Mouse (Mus musculus): ENCODE measurements around the gene Mettl16. TPM values are rescaled to one million over a fixed set of nuclear protein-coding genes. Genes with fewer than 3 reads are reported as not detected.

Mettl16 gene
- polyA plus RNA-seq, 1 experiment: 18.5 TPM

- no peak for DNase-seq (ENCODE audit: low read depth)
- no peak for TF ChIP-seq POLR2A (IDR thresholded peaks at IDR 0.05; ENCODE audit: borderline replicate concordance, extremely low read depth, insufficient read depth, insufficient read length, poor library complexity, severe bottlenecking)
- no peak for TF ChIP-seq CTCF (IDR thresholded peaks at IDR 0.05; ENCODE audit: borderline replicate concordance, extremely low read depth, insufficient read depth, insufficient read length)
These were observed 63.1 kb downstream of the Mettl16 start for GRCm38 (mm10) chr11:74833536-74834358.

- TF ChIP-seq CTCF (IDR thresholded peaks at IDR 0.05; ENCODE audit: borderline replicate concordance, extremely low read depth, insufficient read depth, insufficient read length) (no peak), POLR2A (IDR thresholded peaks at IDR 0.05; ENCODE audit: borderline replicate concordance, extremely low read depth, insufficient read depth, insufficient read length, poor library complexity, severe bottlenecking) (no peak)
- no peak for DNase-seq (ENCODE audit: low read depth)
These were observed 63.7 kb downstream of the Mettl16 start for GRCm38 (mm10) chr11:74834359-74834638.

GRCm38 (mm10) chr11:74834650-74835277, 64.1 kb downstream of the Mettl16 start:
- no peak for DNase-seq (ENCODE audit: low read depth)
- TF ChIP-seq POLR2A (IDR thresholded peaks at IDR 0.05; ENCODE audit: borderline replicate concordance, extremely low read depth, insufficient read depth, insufficient read length, poor library complexity, severe bottlenecking): no peak
- no peak for TF ChIP-seq CTCF (IDR thresholded peaks at IDR 0.05; ENCODE audit: borderline replicate concordance, extremely low read depth, insufficient read depth, insufficient read length)

GRCm38 (mm10) chr11:74835593-74836224, 65.1 kb downstream of the Mettl16 start:
- DNase-seq (ENCODE audit: low read depth): no peak
- TF ChIP-seq POLR2A (IDR thresholded peaks at IDR 0.05; ENCODE audit: borderline replicate concordance, extremely low read depth, insufficient read depth, insufficient read length, poor library complexity, severe bottlenecking) (no peak), CTCF (IDR thresholded peaks at IDR 0.05; ENCODE audit: borderline replicate concordance, extremely low read depth, insufficient read depth, insufficient read length) (no peak)

GRCm38 (mm10) chr11:74836225-74837055, 65.8 kb downstream of the Mettl16 start:
- DNase-seq (ENCODE audit: low read depth): no peak
- TF ChIP-seq POLR2A (IDR thresholded peaks at IDR 0.05; ENCODE audit: borderline replicate concordance, extremely low read depth, insufficient read depth, insufficient read length, poor library complexity, severe bottlenecking) (no peak), CTCF (IDR thresholded peaks at IDR 0.05; ENCODE audit: borderline replicate concordance, extremely low read depth, insufficient read depth, insufficient read length) (no peak)

DNA sequence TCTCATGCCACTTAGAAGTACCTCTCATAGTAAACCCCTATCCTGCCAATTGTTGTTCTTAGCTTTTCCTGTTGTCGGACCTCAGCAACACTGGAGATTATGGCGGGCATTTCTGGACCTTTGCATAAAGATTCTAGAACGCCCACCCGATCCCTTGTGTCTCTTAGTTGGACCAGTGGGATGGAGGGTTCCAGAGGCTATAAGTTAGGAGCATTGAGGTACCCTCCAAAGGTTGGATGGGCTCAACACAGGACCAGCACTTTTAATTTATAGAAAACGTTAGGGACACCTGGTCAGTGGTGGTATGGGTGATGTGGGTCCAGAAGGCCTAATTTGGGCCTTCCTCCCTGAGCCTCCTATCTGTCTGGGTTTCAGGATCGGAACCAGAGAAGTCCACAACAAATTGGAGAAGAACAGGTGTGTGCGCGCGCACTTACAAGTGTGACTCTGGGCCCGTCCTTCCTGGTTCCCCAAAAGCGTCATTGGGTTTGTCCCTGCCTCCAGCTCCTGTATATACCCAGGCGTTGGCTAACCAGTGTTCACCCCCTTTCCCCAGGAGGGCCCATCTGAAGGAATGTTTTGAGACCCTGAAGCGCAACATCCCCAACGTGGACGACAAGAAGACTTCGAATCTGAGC, 66.5 kb downstream of the Mettl16 start:
- TF ChIP-seq CTCF (IDR thresholded peaks at IDR 0.05; ENCODE audit: borderline replicate concordance, extremely low read depth, insufficient read depth, insufficient read length) (no peak), POLR2A (IDR thresholded peaks at IDR 0.05; ENCODE audit: borderline replicate concordance, extremely low read depth, insufficient read depth, insufficient read length, poor library complexity, severe bottlenecking) (no peak)
- DNase-seq (ENCODE audit: low read depth): no peak

DNA sequence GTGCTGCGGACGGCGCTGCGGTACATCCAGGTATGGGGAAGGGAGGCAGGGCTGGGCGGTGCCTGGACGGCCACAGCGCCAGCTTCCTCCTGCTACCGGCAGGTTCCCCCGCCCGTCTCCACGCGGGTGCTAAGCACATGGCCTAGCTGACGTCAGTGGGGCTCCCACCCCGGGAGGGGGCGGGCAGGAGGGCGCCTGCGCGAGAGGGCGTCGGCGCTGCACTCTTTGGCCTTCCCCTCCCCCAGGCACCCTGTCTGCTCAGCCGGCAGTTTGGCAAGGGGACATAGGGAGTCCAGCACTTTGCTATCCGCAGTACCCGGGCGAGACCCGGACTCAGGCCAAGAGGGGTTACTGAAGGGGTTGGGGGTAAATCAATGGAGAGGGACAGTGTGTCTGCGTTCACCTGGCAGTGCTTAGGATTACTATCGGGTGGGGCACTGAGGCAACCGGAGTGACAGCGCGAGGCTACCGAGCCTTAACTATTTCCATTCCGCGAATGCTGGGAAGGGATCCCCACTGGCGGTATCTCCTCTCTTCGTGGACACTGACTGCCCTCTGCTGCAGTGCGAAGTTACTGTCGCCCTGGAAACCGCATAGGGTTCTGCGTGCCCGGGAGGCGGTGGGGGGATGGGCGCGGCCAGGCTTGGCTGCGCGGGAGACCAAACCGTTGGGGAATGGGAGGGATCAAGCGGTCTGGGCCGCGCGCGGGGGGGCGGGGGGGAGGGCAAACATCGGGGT, 67.2 kb downstream of the Mettl16 start:
- no peak for TF ChIP-seq POLR2A (IDR thresholded peaks at IDR 0.05; ENCODE audit: borderline replicate concordance, extremely low read depth, insufficient read depth, insufficient read length, poor library complexity, severe bottlenecking)
- peak; percentile 14; the same call in 1 of the 2 replicates for TF ChIP-seq CTCF (IDR thresholded peaks at IDR 0.05; ENCODE audit: borderline replicate concordance, extremely low read depth, insufficient read depth, insufficient read length)
- peak; percentile 92 for DNase-seq (ENCODE audit: low read depth)

GRCm38 (mm10) chr11:74838441-74838840, 67.8 kb downstream of the Mettl16 start:
- TF ChIP-seq CTCF (IDR thresholded peaks at IDR 0.05; ENCODE audit: borderline replicate concordance, extremely low read depth, insufficient read depth, insufficient read length) (no peak), POLR2A (IDR thresholded peaks at IDR 0.05; ENCODE audit: borderline replicate concordance, extremely low read depth, insufficient read depth, insufficient read length, poor library complexity, severe bottlenecking) (0 out of 2 replicates have a peak, but pooled peaks have one; percentile 10)
- DNase-seq (ENCODE audit: low read depth): peak; percentile 95

GRCm38 (mm10) chr11:74838971-74839370, 68.3 kb downstream of the Mettl16 start:
- peak; percentile 47 for DNase-seq (ENCODE audit: low read depth)

More at GRCm38 (mm10) chr11:74838971-74839370, 68.3 kb downstream of the Mettl16 start:
- no peak for TF ChIP-seq CTCF (IDR thresholded peaks at IDR 0.05; ENCODE audit: borderline replicate concordance, extremely low read depth, insufficient read depth, insufficient read length)
- no peak for TF ChIP-seq POLR2A (IDR thresholded peaks at IDR 0.05; ENCODE audit: borderline replicate concordance, extremely low read depth, insufficient read depth, insufficient read length, poor library complexity, severe bottlenecking)

Data from brain, embryonic 14.5 days (tissue).